Mouse (Mus musculus): ENCODE data around the gene Wdr1. TPM values are rescaled to one million over a fixed set of nuclear protein-coding genes. Genes with fewer than 3 reads are reported as not detected.
A peak's percentile ranks its signal among the peaks of the same experiment; 100 is the strongest.

The Wdr1 gene
- polyA plus RNA-seq, 1 experiment from 2014 or later = 174 TPM

DNA sequence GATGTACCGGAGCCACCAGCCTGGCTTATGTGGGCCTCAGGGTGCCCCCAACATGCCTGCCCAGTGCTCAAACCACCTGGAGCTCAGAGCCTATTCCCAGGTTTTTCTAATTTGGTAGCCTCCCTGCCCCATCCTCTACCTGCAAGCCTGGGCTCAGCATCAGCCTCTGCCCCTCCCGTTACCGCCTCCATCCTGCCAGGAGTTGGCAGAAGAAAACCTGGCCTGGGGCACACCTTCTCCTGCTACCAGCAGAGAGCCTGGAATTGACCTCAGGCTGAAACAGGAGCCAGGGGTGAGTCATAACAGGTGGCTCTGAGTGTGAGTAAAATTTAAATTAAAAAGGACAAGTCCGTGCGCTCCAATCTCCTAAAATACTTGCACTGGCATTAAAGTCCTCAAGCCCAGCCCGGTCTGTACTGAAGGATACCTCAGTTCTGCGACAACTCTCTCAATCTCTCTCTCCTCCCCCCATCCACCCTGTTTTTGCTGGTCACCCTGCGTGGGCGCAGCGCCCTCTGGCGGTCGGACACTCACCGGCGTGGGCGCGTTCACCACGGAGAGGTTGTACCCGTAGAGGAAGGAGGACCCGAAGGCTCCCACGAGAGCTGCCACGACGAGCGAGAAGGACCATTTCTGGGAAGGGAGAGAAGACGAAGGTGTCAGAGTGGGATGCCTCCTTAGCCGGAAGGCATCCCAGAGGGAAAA, 86.0 kb downstream of the Wdr1 start:
- H3K9ac ChIP-seq (ENCODE audit: low read length) = no peak overlapping the region
- H3K27me3 ChIP-seq (ENCODE audit: control insufficient read depth, insufficient read depth, low read length) = no peaks in the 10 kb centered on the region
- H3K4me1 ChIP-seq (replicated peaks; ENCODE audit: control insufficient read depth, insufficient read depth) = no peaks in the 10 kb centered on the region
- TF ChIP-seq CTCF (IDR thresholded peaks at IDR 0.05; ENCODE audit: low read depth) (peak; percentile 45), EP300 (optimal IDR thresholded peaks at IDR 0.05) (no peak)
- no peak overlapping the region for H3K4me2 ChIP-seq (replicated peaks; ENCODE audit: low read depth)
- no peaks in the 10 kb centered on the region for H3K9me3 ChIP-seq (ENCODE audit: control insufficient read depth, low read length)
- no peak overlapping the region for H3K4me3 ChIP-seq (ENCODE audit: low read depth, low read length)
- no peak for ATAC-seq (ENCODE audit: low FRiP score, low TSS enrichment)
- H3K36me3 ChIP-seq (ENCODE audit: control insufficient read depth, insufficient read depth, low read length) = no peaks in the 10 kb centered on the region
- WGBS = 80% methylated on average over 24 of the region's 25 CpGs
- no peak for DNase-seq (ENCODE audit: low spot score)
- H3K27ac ChIP-seq (replicated peaks) = no peak overlapping the region

Other genes starting within 250 kb of the Wdr1 start
- not detected in 2 replicates for gene Drd5, start 243.9 kb downstream of the Wdr1 start, polyA plus RNA-seq (2015; fragmentation: Nextera tagmentation; extraction: Ambion mirVana)
- 0.62 and 0.93 TPM in 2 replicates for gene Slc2a9, start 60.1 kb downstream of the Wdr1 start, polyA plus RNA-seq (2015; fragmentation: Nextera tagmentation; extraction: Ambion mirVana)
- gene Zfp518b, start 121.6 kb upstream of the Wdr1 start, polyA plus RNA-seq (2015; fragmentation: Nextera tagmentation; extraction: Ambion mirVana) = 2.9 and 3.6 TPM in 2 replicates

All from stomach, postnatal 0 days (tissue).